Mouse (Mus musculus) midbrain, embryonic 14.5 days (tissue): ENCODE data around the gene Fadd. TPM values are rescaled to one million over a fixed set of nuclear protein-coding genes. Genes with fewer than 3 reads are reported as not detected.

Source experiments
- ATAC-seq: fragments of 200-750 bp; cut with Nextera tagmentation; 2 replicates; pipeline ENCODE4 v1.8.0; 2017; ENCODE audit warnings: moderate number of reproducible peaks, moderate library complexity; ENCODE audit not compliant: low FRiP score, low TSS enrichment
- DNase-seq: peaks from one replicate; pipeline ENCODE4 v3.0.0-alpha.2; 2015
- H3K27ac ChIP-seq: fragments of 300-500 bp; sonication (generic); replicated peaks from 2 replicates; pipeline ENCODE4 v1.5.1; 2014; ENCODE audit warnings: mild to moderate bottlenecking, low read depth, low read length, moderate library complexity
- H3K27me3 ChIP-seq: fragments of 300-500 bp; sonication (generic); 2 replicates; pipeline ENCODE4 v1.6.1; 2014; ENCODE audit warnings: low read length, control low read depth, mixed read lengths; ENCODE audit not compliant: control insufficient read depth, insufficient read depth
- H3K36me3 ChIP-seq: fragments of 300-500 bp; sonication (generic); 2 replicates; pipeline ENCODE4 v1.6.1; 2014; ENCODE audit warnings: low read length, control low read depth; ENCODE audit not compliant: control insufficient read depth, insufficient read depth
- H3K4me1 ChIP-seq: fragments of 300-500 bp; sonication (generic); 2 replicates; pipeline ENCODE4 v1.6.1; 2014; ENCODE audit warnings: mild to moderate bottlenecking, antibody characterized with exemption, low read length, control low read depth; ENCODE audit not compliant: control insufficient read depth, insufficient read depth
- H3K4me2 ChIP-seq: fragments of 300-500 bp; sonication (generic); 2 replicates; pipeline ENCODE4 v1.6.1; 2014; ENCODE audit warnings: mild to moderate bottlenecking, low read length, moderate library complexity
- H3K4me3 ChIP-seq: fragments of 300-500 bp; sonication (generic); replicated peaks from 2 replicates; pipeline ENCODE4 v1.5.1; 2014; ENCODE audit warnings: low read depth, low read length
- H3K9ac ChIP-seq: fragments of 300-500 bp; sonication (generic); replicated peaks from 2 replicates; pipeline ENCODE4 v1.6.1; 2014; ENCODE audit warnings: mild to moderate bottlenecking, low read length, moderate library complexity
- H3K9me3 ChIP-seq: fragments of 300-500 bp; sonication (generic); 2 replicates; pipeline ENCODE4 v1.6.1; 2016; ENCODE audit warnings: low read length, control low read depth, mixed read lengths; ENCODE audit not compliant: control insufficient read depth
- WGBS: fragments of 180-500 bp; shearing (Covaris S2); extraction: QIAGEN DNeasy Blood & Tissue Kit; methylation state at CpG from one replicate; pipeline ENCODE4 v1.1.7; 2014; 5-methylcytosine and 5-hydroxymethylcytosine counted together
- polyA plus RNA-seq: library from polyadenylated mRNA; unstranded; fragments of >200 nt; fragmentation: Nextera tagmentation; extraction: Ambion mirVana; gene quantifications from 2 replicates; pipeline ENCODE4 v1.2.1, GENCODE M21; 2014

Fadd gene
- polyA plus RNA-seq, 1 experiment from 2014 or later, result 6.1 TPM

- H3K4me1 ChIP-seq, result no peaks in the 10 kb centered on the region
- no peak overlapping the region for H3K4me3 ChIP-seq
- H3K27ac ChIP-seq, result no peak overlapping the region
- no peak for ATAC-seq
- 72% methylated on average over 3 of the region's 3 CpGs for WGBS
- no peaks in the 10 kb centered on the region for H3K27me3 ChIP-seq
- no peaks in the 10 kb centered on the region for H3K9me3 ChIP-seq
- no peaks in the 10 kb centered on the region for H3K36me3 ChIP-seq
- no peak overlapping the region for H3K4me2 ChIP-seq
- H3K9ac ChIP-seq, result no peak overlapping the region
- no peak for DNase-seq
Measured at GRCm38 (mm10) chr7:144566921-144567682, 15.2 kb downstream of the Fadd start.

GRCm38 (mm10) chr7:144563456-144564155 is 18.7 kb downstream of the Fadd start:
- DNase-seq (no peak), ATAC-seq (no peak)
- H3K27ac ChIP-seq, result no peak overlapping the region
- no peak overlapping the region for H3K4me2 ChIP-seq
- H3K36me3 ChIP-seq, result no peaks in the 10 kb centered on the region
- H3K9ac ChIP-seq, result no peak overlapping the region
- H3K4me3 ChIP-seq, result no peak overlapping the region
- H3K9me3 ChIP-seq, result no peaks in the 10 kb centered on the region
- 61% methylated on average over 9 of the region's 9 CpGs for WGBS
- H3K27me3 ChIP-seq, result no peaks in the 10 kb centered on the region
- H3K4me1 ChIP-seq, result no peaks in the 10 kb centered on the region

GRCm38 (mm10) chr7:144562016-144562415 is 20.2 kb downstream of the Fadd start:
- DNase-seq, result no peak
- Histone ChIP-seq H3K9me3 (no peaks in the 10 kb centered on the region), H3K36me3 (no peaks in the 10 kb centered on the region), H3K4me2 (no peak overlapping the region), H3K4me3 (no peak overlapping the region), H3K4me1 (no peaks in the 10 kb centered on the region), H3K27me3 (no peaks in the 10 kb centered on the region), H3K27ac (no peak overlapping the region), H3K9ac (no peak overlapping the region)
- no peak for ATAC-seq
- WGBS, result 2% methylated on average over 3 of the region's 3 CpGs

- Histone ChIP-seq H3K9ac (no peak overlapping the region), H3K27ac (no peak overlapping the region), H3K36me3 (no peaks in the 10 kb centered on the region), H3K4me3 (no peak overlapping the region), H3K4me2 (no peak overlapping the region), H3K27me3 (no peaks in the 10 kb centered on the region), H3K9me3 (no peaks in the 10 kb centered on the region), H3K4me1 (no peaks in the 10 kb centered on the region)
- DNase-seq, result no peak
- WGBS, result 87% methylated on average over 4 of the region's 4 CpGs
- no peak for ATAC-seq
Measured at GRCm38 (mm10) chr7:144560594-144560993, 21.7 kb downstream of the Fadd start.

- no peaks in the 10 kb centered on the region for H3K36me3 ChIP-seq
- H3K27me3 ChIP-seq, result no peaks in the 10 kb centered on the region
- H3K4me2 ChIP-seq, result no peak overlapping the region
- no peak overlapping the region for H3K4me3 ChIP-seq
- no peak for DNase-seq
- H3K9ac ChIP-seq, result no peak overlapping the region
- H3K9me3 ChIP-seq, result no peaks in the 10 kb centered on the region
- WGBS, result 56% methylated on average over 6 of the region's 6 CpGs
- ATAC-seq, result no peak
- H3K27ac ChIP-seq, result no peak overlapping the region
- H3K4me1 ChIP-seq, result 0 out of 2 replicates have a peak, but pooled peaks cover 2% of the 10 kb centered on the region
Measured at GRCm38 (mm10) chr7:144558552-144558951, 23.7 kb downstream of the Fadd start.

GRCm38 (mm10) chr7:144554123-144554472 is 28.2 kb downstream of the Fadd start:
- WGBS, result 28% methylated on average over 8 of the region's 8 CpGs
- Histone ChIP-seq H3K27me3 (no peaks in the 10 kb centered on the region), H3K9ac (peak overlapping the region; percentile 93), H3K4me2 (peak overlapping the region; percentile 74), H3K9me3 (no peaks in the 10 kb centered on the region), H3K36me3 (peaks cover 18% of the 10 kb centered on the region), H3K4me3 (peak overlapping the region; percentile 96), H3K27ac (peak overlapping the region; percentile 71), H3K4me1 (peaks cover 16% of the 10 kb centered on the region)
- ATAC-seq, result no peak
- no peak for DNase-seq

GRCm38 (mm10) chr7:144553237-144554122 is 28.8 kb downstream of the Fadd start, which contains the start of gene Ppfia1:
Gene Ppfia1, minus strand, starts transcription at chr7:144553729.
- Histone ChIP-seq H3K9me3 (no peaks in the 10 kb centered on the region), H3K4me1 (peaks cover 16% of the 10 kb centered on the region), H3K4me2 (peak within 1 kb of the TSS; percentile 74), H3K27ac (peak within 1 kb of the TSS; percentile 71), H3K36me3 (peaks cover 22% of the 10 kb centered on the region), H3K4me3 (peak within 1 kb of the TSS; percentile 96), H3K9ac (peak within 1 kb of the TSS; percentile 93), H3K27me3 (no peaks in the 10 kb centered on the region)
- under 1% methylated on average over 97 of the region's 97 CpGs for WGBS
- ATAC-seq, result peak; percentile 94
- DNase-seq, result peak; percentile 99

GRCm38 (mm10) chr7:144552274-144552673 is 30.0 kb downstream of the Fadd start:
- WGBS, result 89% methylated on average over 8 of the region's 8 CpGs
- H3K4me3 ChIP-seq, result peak overlapping the region; percentile 96
- peak overlapping the region; percentile 74 for H3K4me2 ChIP-seq
- H3K9me3 ChIP-seq, result no peaks in the 10 kb centered on the region
- DNase-seq (no peak), ATAC-seq (no peak)
- no peak overlapping the region for H3K27ac ChIP-seq
- peak overlapping the region; percentile 93 for H3K9ac ChIP-seq
- no peaks in the 10 kb centered on the region for H3K27me3 ChIP-seq
- H3K4me1 ChIP-seq, result peaks cover 16% of the 10 kb centered on the region
- H3K36me3 ChIP-seq, result peaks cover 30% of the 10 kb centered on the region
